ENCODE assay signal across 9 mouse cellular contexts in genomic region chr2:128339061-128339642, GRCm38 (mm10).
DNase-seq lines count a peak whose midpoint lies in the region; ATAC-seq and TF ChIP-seq lines count a peak whose summit lies in the region.
"Had no signal": no experiment of that assay in that cellular context is flagged by ENCODE, and none has a peak within 500 bp of the region (broad histone marks: within the 10 kb centered on the region; RNA-seq: fewer than 3 reads in every experiment).

No protein-coding gene starts in this region.

- H3K4me2 ChIP-seq in lung, embryonic 16.5 days (ENCODE audit: low read depth, low read length): peak overlapping the region; percentile 23
- peak overlapping the region; percentile 27; the same call in 1 of the 2 replicates for H3K4me2 ChIP-seq in stomach, embryonic 15.5 days
- H3K4me2 ChIP-seq in hindbrain, embryonic 14.5 days (replicated peaks): no peak overlapping the region
- no peak overlapping the region for H3K4me2 ChIP-seq in hindbrain, postnatal 0 days (ENCODE audit: low read depth, low read length)

- H3K9ac ChIP-seq in lung, embryonic 16.5 days (ENCODE audit: low read length): no peak overlapping the region
- no peak overlapping the region for H3K9ac ChIP-seq in stomach, embryonic 15.5 days
- no peak overlapping the region for H3K9ac ChIP-seq in hindbrain, embryonic 14.5 days
- no peak overlapping the region for H3K9ac ChIP-seq in hindbrain, postnatal 0 days (replicated peaks; ENCODE audit: low read length)
- H3K9ac ChIP-seq: neural tube, embryonic 12.5 days had no signal

- WGBS in lung, embryonic 16.5 days: 3% methylated on average over 8 of the region's 8 CpGs
- 10% methylated on average over 8 of the region's 8 CpGs for WGBS in stomach, embryonic 15.5 days
- WGBS in hindbrain, embryonic 14.5 days: 33% methylated on average over 8 of the region's 8 CpGs
- WGBS in hindbrain, postnatal 0 days: 20% methylated on average over 8 of the region's 8 CpGs

- peak overlapping the region; percentile 85 for H3K27ac ChIP-seq in lung, embryonic 16.5 days (ENCODE audit: low read length)
- peak overlapping the region; percentile 87 for H3K27ac ChIP-seq in stomach, embryonic 15.5 days
- no peak overlapping the region for H3K27ac ChIP-seq in hindbrain, embryonic 14.5 days
- no peak overlapping the region for H3K27ac ChIP-seq in hindbrain, postnatal 0 days
- H3K27ac ChIP-seq: neural tube, embryonic 12.5 days had no signal

- H3K27me3 ChIP-seq in lung, embryonic 16.5 days (ENCODE audit: control insufficient read depth, insufficient read depth, low read depth, low read length): no peaks in the 10 kb centered on the region
- H3K27me3 ChIP-seq in stomach, embryonic 15.5 days (replicated peaks): no peaks in the 10 kb centered on the region
- no peaks in the 10 kb centered on the region for H3K27me3 ChIP-seq in hindbrain, embryonic 14.5 days (ENCODE audit: control insufficient read depth, insufficient read depth, low read length)
- H3K27me3 ChIP-seq in hindbrain, postnatal 0 days (ENCODE audit: insufficient read depth, low read length): no peaks in the 10 kb centered on the region
- H3K27me3 ChIP-seq: neural tube, embryonic 12.5 days had no signal

- H3K4me3 ChIP-seq in lung, embryonic 16.5 days (ENCODE audit: low read length): no peak overlapping the region
- no peak overlapping the region for H3K4me3 ChIP-seq in stomach, embryonic 15.5 days (replicated peaks)
- no peak overlapping the region for H3K4me3 ChIP-seq in hindbrain, embryonic 14.5 days (replicated peaks; ENCODE audit: low read length)
- no peak overlapping the region for H3K4me3 ChIP-seq in hindbrain, postnatal 0 days (ENCODE audit: low read length)
- H3K4me3 ChIP-seq: neural tube, embryonic 12.5 days had no signal

- ATAC-seq in lung, embryonic 16.5 days (ENCODE audit: low read depth): peak; percentile 37; the same call in 1 of the 2 replicates
- ATAC-seq in stomach, embryonic 15.5 days (ENCODE audit: insufficient read depth, low FRiP score, low read depth): no peak
- no peak for ATAC-seq in hindbrain, embryonic 14.5 days (ENCODE audit: low FRiP score)
- ATAC-seq in hindbrain, postnatal 0 days: no peak

- no peaks in the 10 kb centered on the region for H3K9me3 ChIP-seq in lung, embryonic 16.5 days (ENCODE audit: control insufficient read depth, low read length)
- no peaks in the 10 kb centered on the region for H3K9me3 ChIP-seq in stomach, embryonic 15.5 days
- no peaks in the 10 kb centered on the region for H3K9me3 ChIP-seq in hindbrain, embryonic 14.5 days (ENCODE audit: control insufficient read depth, low read length)
- H3K9me3 ChIP-seq in hindbrain, postnatal 0 days (ENCODE audit: low read length): no peaks in the 10 kb centered on the region
- H3K9me3 ChIP-seq: neural tube, embryonic 12.5 days had no signal

- no peak for TF ChIP-seq CTCF in hindbrain, postnatal 0 days (IDR thresholded peaks at IDR 0.05; ENCODE audit: low read depth)

- no peak for DNase-seq in lung, postnatal 14 days
- peak; percentile 60 for DNase-seq in heart, adult 8-10 months (ENCODE audit: low spot score)
- DNase-seq in kidney, postnatal 25 days: peak; percentile 62 to 82
- no peak for DNase-seq in urinary bladder, adult 2 months (ENCODE audit: low spot score)
- DNase-seq in hindbrain, embryonic 14.5 days (ENCODE audit: low spot score): no peak
- no peak for DNase-seq in hindbrain, postnatal 0 days (ENCODE audit: low spot score)

- peaks cover 38% of the 10 kb centered on the region for H3K4me1 ChIP-seq in lung, embryonic 16.5 days (replicated peaks; ENCODE audit: control insufficient read depth, insufficient read depth, low read length)
- H3K4me1 ChIP-seq in stomach, embryonic 15.5 days: peaks cover 27% of the 10 kb centered on the region
- peaks cover 17% of the 10 kb centered on the region; the same call in 1 of the 2 replicates for H3K4me1 ChIP-seq in hindbrain, embryonic 14.5 days (replicated peaks; ENCODE audit: control insufficient read depth, insufficient read depth, low read length)
- peaks cover 8% of the 10 kb centered on the region; the same call in 1 of the 2 replicates for H3K4me1 ChIP-seq in hindbrain, postnatal 0 days (ENCODE audit: insufficient read depth, low read length)

- H3K36me3 ChIP-seq in lung, embryonic 16.5 days (ENCODE audit: control insufficient read depth, insufficient read depth, low read length): no peaks in the 10 kb centered on the region
- H3K36me3 ChIP-seq in stomach, embryonic 15.5 days: no peaks in the 10 kb centered on the region
- no peaks in the 10 kb centered on the region for H3K36me3 ChIP-seq in hindbrain, embryonic 14.5 days (replicated peaks; ENCODE audit: control insufficient read depth, insufficient read depth)
- no peaks in the 10 kb centered on the region for H3K36me3 ChIP-seq in hindbrain, postnatal 0 days (ENCODE audit: insufficient read depth, low read length)
- H3K36me3 ChIP-seq: neural tube, embryonic 12.5 days had no signal

Comparison
In these comparisons a context has a peak if more than half of its experiments do, and no peak if none do; other contexts are left out.
1. H3K27ac ChIP-seq: peak in lung, embryonic 16.5 days (single experiment) and stomach, embryonic 15.5 days (single experiment); none in hindbrain, embryonic 14.5 days (single experiment) and hindbrain, postnatal 0 days (single experiment).
2. H3K4me2 ChIP-seq: peak in lung, embryonic 16.5 days (single experiment) and stomach, embryonic 15.5 days (single experiment); none in hindbrain, embryonic 14.5 days (single experiment) and hindbrain, postnatal 0 days (single experiment).
3. DNase-seq: peak in heart, adult 8-10 months (single experiment) and kidney, postnatal 25 days (2 of 2); none in lung, postnatal 14 days (single experiment), urinary bladder, adult 2 months (single experiment), hindbrain, embryonic 14.5 days (single experiment) and hindbrain, postnatal 0 days (single experiment).